Mouse (Mus musculus): ENCODE data around the gene Parg. TPM values are rescaled to one million over a fixed set of nuclear protein-coding genes. Genes with fewer than 3 reads are reported as not detected.

The Parg gene
- polyA plus RNA-seq, 1 experiment = 10.5 TPM

GRCm38 (mm10) chr14:32321732-32322685 lies 120.3 kb downstream of the Parg start, which contains the start of gene Ogdhl:
Gene Ogdhl, plus strand, starts transcription at chr14:32322019.
- Histone ChIP-seq H3K79me2 (ENCODE audit: control insufficient read depth, insufficient read depth) (no peaks in the 10 kb centered on the region), H3K27me3 (ENCODE audit: control insufficient read depth, insufficient read depth, insufficient read length) (peaks cover 11% of the 10 kb centered on the region), H3K36me3 (ENCODE audit: control insufficient read depth, insufficient read depth) (no peaks in the 10 kb centered on the region), H3K4me3 (no peak within 1 kb of the TSS), H3K4me2 (ENCODE audit: low read depth) (peak within 1 kb of the TSS; percentile 55), H3ac (ENCODE audit: control insufficient read depth, insufficient read length) (no peak within 1 kb of the TSS)
- TF ChIP-seq USF1 (IDR thresholded peaks at IDR 0.05; ENCODE audit: low read depth) (peak; percentile 60), SRF (IDR thresholded peaks at IDR 0.05; ENCODE audit: control insufficient read depth, insufficient read length, low read depth) (no peak), MYOG (IDR thresholded peaks at IDR 0.05; ENCODE audit: control insufficient read depth in 1 of 3, insufficient read depth in 1 of 3, insufficient read length in 2 of 3, low read depth in 2 of 3) (peak in 1 of 3 experiments; percentile 13), TCF12 (IDR thresholded peaks at IDR 0.05; ENCODE audit: insufficient read depth, poor library complexity, severe bottlenecking) (no peak), POLR2AphosphoS2 (IDR thresholded peaks at IDR 0.05; ENCODE audit: insufficient read length, low read depth) (no peak), MYOD1 (IDR thresholded peaks at IDR 0.05; ENCODE audit: control insufficient read depth in 1 of 3, insufficient read length in 2 of 3, low read depth in 2 of 3) (peak in 1 of 3 experiments; percentile 13), REST (IDR thresholded peaks at IDR 0.05; ENCODE audit: insufficient read depth, insufficient read length) (peak; percentile 98), CEBPB (IDR thresholded peaks at IDR 0.05; ENCODE audit: insufficient read depth, poor library complexity, severe bottlenecking) (no peak), POLR2A (IDR thresholded peaks at IDR 0.05; ENCODE audit: insufficient read length, low read depth) (no peak), MAX (IDR thresholded peaks at IDR 0.05; ENCODE audit: low read depth) (no peak), TCF3 (IDR thresholded peaks at IDR 0.05; ENCODE audit: insufficient read length, low read depth) (no peak), E2F4 (IDR thresholded peaks at IDR 0.05; ENCODE audit: insufficient read depth) (no peak)

- no peaks in the 10 kb centered on the region for H3K79me2 ChIP-seq (ENCODE audit: control insufficient read depth, insufficient read depth)
- peaks cover 11% of the 10 kb centered on the region for H3K27me3 ChIP-seq (ENCODE audit: control insufficient read depth, insufficient read depth, insufficient read length)
- no peak overlapping the region for H3ac ChIP-seq (ENCODE audit: control insufficient read depth, insufficient read length)
- no peak overlapping the region for H3K4me2 ChIP-seq (ENCODE audit: low read depth)
- no peak overlapping the region for H3K4me3 ChIP-seq
- no peaks in the 10 kb centered on the region for H3K36me3 ChIP-seq (ENCODE audit: control insufficient read depth, insufficient read depth)
- TF ChIP-seq POLR2AphosphoS2 (IDR thresholded peaks at IDR 0.05; ENCODE audit: insufficient read length, low read depth) (no peak), USF1 (IDR thresholded peaks at IDR 0.05; ENCODE audit: low read depth) (no peak), MAX (IDR thresholded peaks at IDR 0.05; ENCODE audit: low read depth) (no peak), E2F4 (IDR thresholded peaks at IDR 0.05; ENCODE audit: insufficient read depth) (no peak), POLR2A (IDR thresholded peaks at IDR 0.05; ENCODE audit: insufficient read length, low read depth) (no peak), MYOG (IDR thresholded peaks at IDR 0.05; ENCODE audit: control insufficient read depth in 1 of 3, insufficient read depth in 1 of 3, insufficient read length in 2 of 3, low read depth in 2 of 3) (no peak), CEBPB (IDR thresholded peaks at IDR 0.05; ENCODE audit: insufficient read depth, poor library complexity, severe bottlenecking) (no peak), REST (IDR thresholded peaks at IDR 0.05; ENCODE audit: insufficient read depth, insufficient read length) (no peak), TCF12 (IDR thresholded peaks at IDR 0.05; ENCODE audit: insufficient read depth, poor library complexity, severe bottlenecking) (no peak)
These were observed 121.5 kb downstream of the Parg start for GRCm38 (mm10) chr14:32323221-32323620.

GRCm38 (mm10) chr14:32327366-32327765 lies 125.6 kb downstream of the Parg start:
- peaks cover 5% of the 10 kb centered on the region for H3K27me3 ChIP-seq (ENCODE audit: control insufficient read depth, insufficient read depth, insufficient read length)
- TF ChIP-seq MYOG (IDR thresholded peaks at IDR 0.05; ENCODE audit: control insufficient read depth in 1 of 3, insufficient read depth in 1 of 3, insufficient read length in 2 of 3, low read depth in 2 of 3) (no peak), TCF12 (IDR thresholded peaks at IDR 0.05; ENCODE audit: insufficient read depth, poor library complexity, severe bottlenecking) (no peak), REST (IDR thresholded peaks at IDR 0.05; ENCODE audit: insufficient read depth, insufficient read length) (no peak), E2F4 (IDR thresholded peaks at IDR 0.05; ENCODE audit: insufficient read depth) (no peak), TCF3 (IDR thresholded peaks at IDR 0.05; ENCODE audit: insufficient read length, low read depth) (no peak)

GRCm38 (mm10) chr14:32332515-32333445 lies 131.0 kb downstream of the Parg start:
- Histone ChIP-seq H3K79me2 (ENCODE audit: control insufficient read depth, insufficient read depth) (no peaks in the 10 kb centered on the region), H3K27me3 (ENCODE audit: control insufficient read depth, insufficient read depth, insufficient read length) (no peaks in the 10 kb centered on the region), H3K36me3 (ENCODE audit: control insufficient read depth, insufficient read depth) (no peaks in the 10 kb centered on the region), H3ac (ENCODE audit: control insufficient read depth, insufficient read length) (no peak overlapping the region), H3K4me2 (ENCODE audit: low read depth) (no peak overlapping the region), H3K4me3 (no peak overlapping the region)
- TF ChIP-seq CEBPB (IDR thresholded peaks at IDR 0.05; ENCODE audit: insufficient read depth, poor library complexity, severe bottlenecking) (no peak), SRF (IDR thresholded peaks at IDR 0.05; ENCODE audit: control insufficient read depth, insufficient read length, low read depth) (no peak), MYOG (IDR thresholded peaks at IDR 0.05; ENCODE audit: control insufficient read depth in 1 of 3, insufficient read depth in 1 of 3, insufficient read length in 2 of 3, low read depth in 2 of 3) (no peak), USF1 (IDR thresholded peaks at IDR 0.05; ENCODE audit: low read depth) (no peak), E2F4 (IDR thresholded peaks at IDR 0.05; ENCODE audit: insufficient read depth) (no peak), POLR2A (IDR thresholded peaks at IDR 0.05; ENCODE audit: insufficient read length, low read depth) (no peak), MAX (IDR thresholded peaks at IDR 0.05; ENCODE audit: low read depth) (no peak)

More at GRCm38 (mm10) chr14:32327366-32327765, 125.6 kb downstream of the Parg start:
- Histone ChIP-seq H3K79me2 (ENCODE audit: control insufficient read depth, insufficient read depth) (no peaks in the 10 kb centered on the region), H3K36me3 (ENCODE audit: control insufficient read depth, insufficient read depth) (no peaks in the 10 kb centered on the region), H3ac (ENCODE audit: control insufficient read depth, insufficient read length) (no peak overlapping the region), H3K4me3 (no peak overlapping the region), H3K4me2 (ENCODE audit: low read depth) (no peak overlapping the region)

Data from myocyte (in vitro differentiated cells).